Mouse (Mus musculus) kidney, embryonic 16.5 days (tissue): ENCODE data around the gene Tango2. TPM values are rescaled to one million over a fixed set of nuclear protein-coding genes. Genes with fewer than 3 reads are reported as not detected.

Experiments used
- ATAC-seq: fragments of 200-750 bp; cut with Nextera tagmentation; 2 replicates; pipeline ENCODE4 v1.8.0; 2017; ENCODE audit warnings: moderate TSS enrichment; ENCODE audit not compliant: low FRiP score, low TSS enrichment
- H3K27ac ChIP-seq: fragments of 300-500 bp; sonication (generic); 2 replicates; pipeline ENCODE4 v1.5.1; 2014; ENCODE audit warnings: low read length
- H3K27me3 ChIP-seq: fragments of 300-500 bp; sonication (generic); 2 replicates; pipeline ENCODE4 v1.6.1; 2014; ENCODE audit warnings: low read length, control low read depth, mixed read lengths; ENCODE audit not compliant: insufficient read depth
- H3K36me3 ChIP-seq: fragments of 300-500 bp; sonication (generic); 2 replicates; pipeline ENCODE4 v1.6.1; 2014; ENCODE audit warnings: low read length, control low read depth, mixed read lengths; ENCODE audit not compliant: insufficient read depth
- H3K4me1 ChIP-seq: fragments of 300-500 bp; sonication (generic); 2 replicates; pipeline ENCODE4 v1.6.1; 2014; ENCODE audit warnings: low read length, control low read depth, mixed read lengths; ENCODE audit not compliant: insufficient read depth
- H3K4me2 ChIP-seq: fragments of 300-500 bp; sonication (generic); replicated peaks from 2 replicates; pipeline ENCODE4 v1.6.1; 2014; ENCODE audit warnings: low read depth, low read length
- H3K4me3 ChIP-seq: fragments of 300-500 bp; sonication (generic); 2 replicates; pipeline ENCODE4 v1.5.1; 2014; ENCODE audit warnings: mild to moderate bottlenecking, low read length
- H3K9ac ChIP-seq: fragments of 300-500 bp; sonication (generic); replicated peaks from 2 replicates; pipeline ENCODE4 v1.6.1; 2014; ENCODE audit warnings: low read length
- H3K9me3 ChIP-seq: fragments of 300-500 bp; sonication (generic); 2 replicates; pipeline ENCODE4 v1.6.1; 2016; ENCODE audit warnings: low read length, control low read depth
- WGBS: fragments of 180-500 bp; shearing (Covaris S2); extraction: QIAGEN DNeasy Blood & Tissue Kit; methylation state at CpG from one replicate; pipeline ENCODE4 v1.1.7; 2014; 5-methylcytosine and 5-hydroxymethylcytosine counted together
- polyA plus RNA-seq: library from polyadenylated mRNA; unstranded; fragments of >200 nt; fragmentation: Nextera tagmentation; extraction: Ambion mirVana; gene quantifications from 2 replicates; pipeline ENCODE4 v1.2.1, GENCODE M21; 2015

Gene Tango2
- polyA plus RNA-seq, 1 experiment from 2014 or later, result 31.0 TPM

- Histone ChIP-seq H3K36me3 (0 out of 2 replicates have a peak, but pooled peaks cover under 1% of the 10 kb centered on the region), H3K27ac (no peak overlapping the region), H3K4me1 (peaks cover 64% of the 10 kb centered on the region), H3K9me3 (no peaks in the 10 kb centered on the region), H3K4me3 (no peak overlapping the region), H3K4me2 (no peak overlapping the region), H3K9ac (no peak overlapping the region), H3K27me3 (no peaks in the 10 kb centered on the region)
- no peak for ATAC-seq
- 93% methylated on average over 3 of the region's 3 CpGs for WGBS
Measured at GRCm38 (mm10) chr16:18391728-18392127, 43.8 kb upstream of the Tango2 start.

- Histone ChIP-seq H3K27me3 (no peaks in the 10 kb centered on the region), H3K4me3 (no peak overlapping the region), H3K4me2 (no peak overlapping the region), H3K9me3 (no peaks in the 10 kb centered on the region), H3K36me3 (no peaks in the 10 kb centered on the region), H3K9ac (no peak overlapping the region), H3K4me1 (peaks cover 59% of the 10 kb centered on the region), H3K27ac (no peak overlapping the region)
- 99% methylated on average over 3 of the region's 3 CpGs for WGBS
- no peak for ATAC-seq
Measured at GRCm38 (mm10) chr16:18391127-18391526, 43.2 kb upstream of the Tango2 start.

GRCm38 (mm10) chr16:18390399-18390798 is 42.5 kb upstream of the Tango2 start:
- no peak overlapping the region for H3K4me3 ChIP-seq
- no peak for ATAC-seq
- WGBS, result 70% methylated on average over 6 of the region's 6 CpGs
- peaks cover 52% of the 10 kb centered on the region for H3K4me1 ChIP-seq
- no peak overlapping the region for H3K4me2 ChIP-seq
- no peaks in the 10 kb centered on the region for H3K27me3 ChIP-seq
- H3K9me3 ChIP-seq, result no peaks in the 10 kb centered on the region
- no peak overlapping the region for H3K27ac ChIP-seq
- H3K9ac ChIP-seq, result no peak overlapping the region
- no peaks in the 10 kb centered on the region for H3K36me3 ChIP-seq

- Histone ChIP-seq H3K4me2 (no peak overlapping the region), H3K4me1 (peaks cover 53% of the 10 kb centered on the region), H3K4me3 (no peak overlapping the region), H3K27ac (peak overlapping the region; percentile 75), H3K27me3 (no peaks in the 10 kb centered on the region), H3K9me3 (no peaks in the 10 kb centered on the region), H3K36me3 (no peaks in the 10 kb centered on the region), H3K9ac (0 out of 2 replicates have a peak overlapping the region, but pooled peaks have one; percentile 15)
- WGBS, result 67% methylated on average over 14 of the region's 14 CpGs
- ATAC-seq, result no peak
Measured at GRCm38 (mm10) chr16:18388583-18389435, 40.9 kb upstream of the Tango2 start.

- H3K9me3 ChIP-seq, result no peaks in the 10 kb centered on the region
- H3K36me3 ChIP-seq, result no peaks in the 10 kb centered on the region
- 53% methylated on average over 5 of the region's 7 CpGs for WGBS
Measured at GRCm38 (mm10) chr16:18387704-18388582, 40.0 kb upstream of the Tango2 start.

GRCm38 (mm10) chr16:18386972-18387371 is 39.1 kb upstream of the Tango2 start:
- Histone ChIP-seq H3K4me1 (peaks cover 52% of the 10 kb centered on the region), H3K27me3 (no peaks in the 10 kb centered on the region), H3K9me3 (no peaks in the 10 kb centered on the region), H3K4me2 (no peak overlapping the region), H3K36me3 (no peaks in the 10 kb centered on the region), H3K4me3 (no peak overlapping the region), H3K27ac (no peak overlapping the region), H3K9ac (no peak overlapping the region)
- WGBS, result 74% methylated on average over 3 of the region's 3 CpGs
- ATAC-seq, result no peak

More at GRCm38 (mm10) chr16:18387704-18388582, 40.0 kb upstream of the Tango2 start:
- Histone ChIP-seq H3K4me3 (no peak overlapping the region), H3K4me1 (peaks cover 53% of the 10 kb centered on the region), H3K4me2 (no peak overlapping the region), H3K9ac (no peak overlapping the region), H3K27me3 (no peaks in the 10 kb centered on the region), H3K27ac (peak overlapping the region; percentile 75)
- no peak for ATAC-seq

- Histone ChIP-seq H3K4me3 (no peak overlapping the region), H3K4me1 (peaks cover 56% of the 10 kb centered on the region), H3K36me3 (no peaks in the 10 kb centered on the region), H3K4me2 (no peak overlapping the region), H3K9me3 (no peaks in the 10 kb centered on the region), H3K27me3 (no peaks in the 10 kb centered on the region), H3K27ac (no peak overlapping the region), H3K9ac (no peak overlapping the region)
- WGBS, result 87% methylated on average over 7 of the region's 7 CpGs
- no peak for ATAC-seq
Measured at GRCm38 (mm10) chr16:18386451-18386850, 38.5 kb upstream of the Tango2 start.

GRCm38 (mm10) chr16:18385411-18385810 is 37.5 kb upstream of the Tango2 start:
- Histone ChIP-seq H3K4me1 (peaks cover 57% of the 10 kb centered on the region), H3K4me3 (no peak overlapping the region), H3K27ac (no peak overlapping the region), H3K9me3 (no peaks in the 10 kb centered on the region), H3K4me2 (no peak overlapping the region), H3K27me3 (no peaks in the 10 kb centered on the region), H3K9ac (no peak overlapping the region), H3K36me3 (no peaks in the 10 kb centered on the region)
- WGBS, result 76% methylated on average over 5 of the region's 5 CpGs
- no peak for ATAC-seq

GRCm38 (mm10) chr16:18384659-18385058 is 36.8 kb upstream of the Tango2 start:
- peak; percentile 52; the same call in 1 of the 2 replicates for ATAC-seq
- 36% methylated on average over 8 of the region's 8 CpGs for WGBS
- no peaks in the 10 kb centered on the region for H3K27me3 ChIP-seq

More at GRCm38 (mm10) chr16:18384659-18385058, 36.8 kb upstream of the Tango2 start:
- H3K4me2 ChIP-seq, result no peak overlapping the region
- H3K36me3 ChIP-seq, result no peaks in the 10 kb centered on the region
- no peaks in the 10 kb centered on the region for H3K9me3 ChIP-seq
- peaks cover 56% of the 10 kb centered on the region for H3K4me1 ChIP-seq
- H3K27ac ChIP-seq, result no peak overlapping the region; the same call in 1 of the 2 replicates
- no peak overlapping the region for H3K9ac ChIP-seq
- no peak overlapping the region for H3K4me3 ChIP-seq
